Mouse (Mus musculus): Measurements from ENCODE around the gene Gm49384. TPM values are rescaled to one million over a fixed set of nuclear protein-coding genes. Genes with fewer than 3 reads are reported as not detected.

Gm49384 gene
- polyA plus RNA-seq, 1 experiment from 2014 or later: 14.1 TPM

DNA sequence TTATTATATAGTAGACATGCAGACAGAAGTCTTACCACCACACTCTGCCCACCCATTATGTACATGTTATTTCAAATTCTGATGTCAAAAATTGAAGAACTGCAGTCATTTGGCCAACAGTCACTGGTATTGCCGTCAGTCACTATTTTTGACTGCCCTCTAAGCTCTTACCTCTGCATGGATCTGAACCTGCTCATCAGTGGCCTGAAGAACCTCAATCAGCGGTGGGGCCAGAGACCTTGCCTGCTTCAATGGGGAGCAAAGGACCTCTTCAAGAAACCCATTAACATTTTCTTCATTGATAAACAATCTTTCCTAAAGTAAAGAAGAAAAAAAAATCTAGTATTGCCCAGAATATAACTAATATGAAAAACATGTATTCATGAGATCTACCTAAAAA is 11.4 kb downstream of the Gm49384 start:
- no peaks in the 10 kb centered on the region for H3K27me3 ChIP-seq (ENCODE audit: control insufficient read depth, insufficient read depth, low read length)
- peaks cover 7% of the 10 kb centered on the region for H3K4me1 ChIP-seq (ENCODE audit: control insufficient read depth, insufficient read depth, low read length)
- H3K9me3 ChIP-seq (replicated peaks; ENCODE audit: control insufficient read depth, low read length): no peaks in the 10 kb centered on the region
- H3K4me2 ChIP-seq (ENCODE audit: low read depth, low read length): no peak overlapping the region
- 90% methylated on average over 2 of the region's 2 CpGs for WGBS
- no peak overlapping the region for H3K9ac ChIP-seq (ENCODE audit: low read length)
- H3K4me3 ChIP-seq (ENCODE audit: low read length): no peak overlapping the region
- ATAC-seq (replicated peaks; ENCODE audit: extremely low read depth, insufficient read depth, low FRiP score): no peak
- H3K27ac ChIP-seq (ENCODE audit: low read length): no peak overlapping the region
- peaks cover 9% of the 10 kb centered on the region; the same call in 1 of the 2 replicates for H3K36me3 ChIP-seq (ENCODE audit: control insufficient read depth, insufficient read depth)

DNA sequence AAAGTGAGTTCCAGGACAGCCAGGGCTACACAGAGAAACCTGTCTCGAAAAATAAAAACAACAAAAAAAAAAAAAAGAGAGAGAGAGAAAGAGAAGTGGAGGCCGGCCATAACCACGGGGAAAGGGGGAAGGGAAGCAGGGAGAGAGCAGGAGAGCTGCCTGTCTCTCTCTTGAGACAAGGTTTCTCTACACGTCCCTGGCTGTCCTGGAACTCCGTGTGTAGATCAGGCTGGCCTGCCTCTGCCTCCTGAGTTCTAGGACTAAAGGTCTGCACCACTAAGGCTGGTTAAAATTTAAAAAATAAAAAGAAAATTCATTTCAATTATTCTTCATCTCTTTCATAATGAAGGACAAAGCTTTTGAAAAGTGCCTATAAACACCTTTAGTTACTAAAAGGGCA is 12.7 kb downstream of the Gm49384 start:
- Histone ChIP-seq H3K27ac (ENCODE audit: low read length) (no peak overlapping the region), H3K9me3 (replicated peaks; ENCODE audit: control insufficient read depth, low read length) (no peaks in the 10 kb centered on the region), H3K4me2 (ENCODE audit: low read depth, low read length) (no peak overlapping the region), H3K36me3 (ENCODE audit: control insufficient read depth, insufficient read depth) (peaks cover 13% of the 10 kb centered on the region), H3K4me1 (ENCODE audit: control insufficient read depth, insufficient read depth, low read length) (peaks cover 14% of the 10 kb centered on the region), H3K4me3 (ENCODE audit: low read length) (no peak overlapping the region), H3K27me3 (ENCODE audit: control insufficient read depth, insufficient read depth, low read length) (no peaks in the 10 kb centered on the region), H3K9ac (ENCODE audit: low read length) (no peak overlapping the region)
- no peak for ATAC-seq (replicated peaks; ENCODE audit: extremely low read depth, insufficient read depth, low FRiP score)
- WGBS: 95% methylated on average over 5 of the region's 5 CpGs

DNA sequence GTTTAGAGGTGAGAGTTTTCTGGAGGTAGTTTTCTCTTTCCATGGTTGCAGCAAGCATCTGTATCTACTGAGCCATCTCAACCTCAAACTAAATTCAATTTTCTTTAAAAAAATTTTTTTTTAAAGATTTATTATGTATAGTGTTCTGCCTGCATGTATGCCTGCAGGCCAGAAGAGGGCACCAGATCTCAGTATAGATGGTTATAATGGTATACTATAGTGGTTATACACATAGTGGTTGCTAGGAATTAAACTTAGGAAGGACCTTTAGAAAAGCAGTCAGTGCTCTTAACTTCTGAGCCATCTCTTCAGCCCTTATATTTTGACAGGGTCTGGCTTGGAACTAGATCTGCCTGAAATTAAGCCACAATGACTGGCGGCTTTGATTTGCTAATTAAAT is 13.5 kb downstream of the Gm49384 start:
- H3K4me1 ChIP-seq (ENCODE audit: control insufficient read depth, insufficient read depth, low read length): peaks cover 12% of the 10 kb centered on the region
- no peak overlapping the region for H3K4me2 ChIP-seq (ENCODE audit: low read depth, low read length)
- peaks cover 13% of the 10 kb centered on the region for H3K36me3 ChIP-seq (ENCODE audit: control insufficient read depth, insufficient read depth)
- 97% methylated on average over 1 of the region's 1 CpGs for WGBS
- H3K27me3 ChIP-seq (ENCODE audit: control insufficient read depth, insufficient read depth, low read length): no peaks in the 10 kb centered on the region
- H3K27ac ChIP-seq (ENCODE audit: low read length): peak overlapping the region; percentile 54
- H3K4me3 ChIP-seq (ENCODE audit: low read length): no peak overlapping the region
- H3K9me3 ChIP-seq (replicated peaks; ENCODE audit: control insufficient read depth, low read length): no peaks in the 10 kb centered on the region
- no peak for ATAC-seq (replicated peaks; ENCODE audit: extremely low read depth, insufficient read depth, low FRiP score)
- no peak overlapping the region for H3K9ac ChIP-seq (ENCODE audit: low read length)

GRCm38 (mm10) chr12:69190074-69190473 is 14.0 kb downstream of the Gm49384 start:
- Histone ChIP-seq H3K4me3 (ENCODE audit: low read length) (no peak overlapping the region), H3K4me2 (ENCODE audit: low read depth, low read length) (no peak overlapping the region), H3K27ac (ENCODE audit: low read length) (peak overlapping the region; percentile 54), H3K36me3 (ENCODE audit: control insufficient read depth, insufficient read depth) (peaks cover 13% of the 10 kb centered on the region), H3K4me1 (ENCODE audit: control insufficient read depth, insufficient read depth, low read length) (peaks cover 14% of the 10 kb centered on the region), H3K9ac (ENCODE audit: low read length) (no peak overlapping the region), H3K9me3 (replicated peaks; ENCODE audit: control insufficient read depth, low read length) (no peaks in the 10 kb centered on the region), H3K27me3 (ENCODE audit: control insufficient read depth, insufficient read depth, low read length) (no peaks in the 10 kb centered on the region)
- WGBS: 61% methylated on average over 9 of the region's 9 CpGs
- peak; percentile 64; the same call in 1 of the 2 replicates for ATAC-seq (replicated peaks; ENCODE audit: extremely low read depth, insufficient read depth, low FRiP score)

- Histone ChIP-seq H3K4me2 (ENCODE audit: low read depth, low read length) (peak overlapping the region; percentile 30; the same call in 1 of the 2 replicates), H3K9me3 (replicated peaks; ENCODE audit: control insufficient read depth, low read length) (no peaks in the 10 kb centered on the region), H3K4me3 (ENCODE audit: low read length) (no peak overlapping the region), H3K27ac (ENCODE audit: low read length) (peak overlapping the region; percentile 31), H3K27me3 (ENCODE audit: control insufficient read depth, insufficient read depth, low read length) (no peaks in the 10 kb centered on the region), H3K4me1 (ENCODE audit: control insufficient read depth, insufficient read depth, low read length) (peaks cover 22% of the 10 kb centered on the region), H3K9ac (ENCODE audit: low read length) (0 out of 2 replicates have a peak overlapping the region, but pooled peaks have one; percentile 9), H3K36me3 (ENCODE audit: control insufficient read depth, insufficient read depth) (peaks cover 13% of the 10 kb centered on the region)
- ATAC-seq (replicated peaks; ENCODE audit: extremely low read depth, insufficient read depth, low FRiP score): no peak
- 58% methylated on average over 5 of the region's 5 CpGs for WGBS
Measured at GRCm38 (mm10) chr12:69186811-69187471, 17.1 kb downstream of the Gm49384 start.

- 71% methylated on average over 7 of the region's 7 CpGs for WGBS
- Histone ChIP-seq H3K4me2 (ENCODE audit: low read depth, low read length) (peak overlapping the region; percentile 91), H3K27me3 (ENCODE audit: control insufficient read depth, insufficient read depth, low read length) (no peaks in the 10 kb centered on the region), H3K36me3 (ENCODE audit: control insufficient read depth, insufficient read depth) (peaks cover 15% of the 10 kb centered on the region), H3K9me3 (replicated peaks; ENCODE audit: control insufficient read depth, low read length) (no peaks in the 10 kb centered on the region), H3K4me1 (ENCODE audit: control insufficient read depth, insufficient read depth, low read length) (peaks cover 22% of the 10 kb centered on the region), H3K27ac (ENCODE audit: low read length) (peak overlapping the region; percentile 90), H3K9ac (ENCODE audit: low read length) (peak overlapping the region; percentile 82), H3K4me3 (ENCODE audit: low read length) (peak overlapping the region; percentile 92)
- ATAC-seq (replicated peaks; ENCODE audit: extremely low read depth, insufficient read depth, low FRiP score): no peak
Measured at GRCm38 (mm10) chr12:69185371-69185770, 18.7 kb downstream of the Gm49384 start.

DNA sequence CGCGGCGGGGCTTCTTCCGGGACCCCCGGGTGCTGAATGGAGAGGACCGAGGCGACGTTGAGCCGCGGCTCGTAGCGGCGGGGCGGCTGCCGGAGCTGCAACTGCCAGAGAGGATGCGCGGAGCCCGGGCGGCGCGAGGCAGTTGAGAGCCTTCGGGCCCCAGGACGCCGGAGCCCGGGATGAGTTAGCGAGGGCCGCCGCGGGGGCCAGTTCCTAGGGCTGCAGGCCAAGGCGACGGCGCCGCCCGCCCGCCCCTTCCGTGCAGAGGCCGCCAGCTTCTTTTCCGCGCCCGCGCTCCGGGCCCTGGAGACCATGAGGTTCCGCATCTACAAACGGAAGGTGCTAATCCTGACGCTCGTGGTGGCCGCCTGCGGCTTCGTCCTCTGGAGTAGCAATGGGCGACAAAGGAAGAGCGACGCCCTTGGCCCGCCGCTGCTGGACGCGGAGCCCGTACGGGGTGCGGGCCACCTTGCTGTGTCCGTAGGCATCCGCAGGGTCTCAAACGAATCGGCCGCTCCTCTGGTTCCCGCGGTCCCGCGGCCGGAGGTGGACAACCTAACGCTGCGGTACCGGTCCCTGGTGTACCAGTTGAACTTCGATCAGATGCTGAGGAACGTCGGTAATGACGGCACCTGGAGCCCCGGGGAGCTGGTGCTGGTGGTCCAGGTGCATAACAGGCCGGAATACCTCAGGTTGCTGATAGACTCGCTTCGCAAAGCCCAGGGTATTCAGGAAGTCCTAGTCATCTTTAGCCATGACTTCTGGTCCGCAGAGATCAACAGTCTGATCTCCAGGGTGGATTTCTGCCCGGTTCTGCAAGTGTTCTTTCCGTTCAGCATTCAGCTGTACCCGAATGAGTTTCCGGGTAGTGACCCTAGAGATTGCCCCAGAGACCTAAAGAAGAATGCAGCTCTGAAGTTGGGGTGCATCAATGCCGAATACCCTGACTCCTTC is 19.4 kb downstream of the Gm49384 start:
- WGBS: 2% methylated on average over 78 of the region's 86 CpGs
- peaks cover 15% of the 10 kb centered on the region for H3K36me3 ChIP-seq (ENCODE audit: control insufficient read depth, insufficient read depth)
- peak overlapping the region; percentile 91 for H3K4me2 ChIP-seq (ENCODE audit: low read depth, low read length)
- H3K4me1 ChIP-seq (ENCODE audit: control insufficient read depth, insufficient read depth, low read length): peaks cover 22% of the 10 kb centered on the region
- peak overlapping the region; percentile 90 for H3K27ac ChIP-seq (ENCODE audit: low read length)
- no peaks in the 10 kb centered on the region for H3K27me3 ChIP-seq (ENCODE audit: control insufficient read depth, insufficient read depth, low read length)
- peak; percentile 73 for ATAC-seq (replicated peaks; ENCODE audit: extremely low read depth, insufficient read depth, low FRiP score)
- H3K4me3 ChIP-seq (ENCODE audit: low read length): peak overlapping the region; percentile 92
- H3K9me3 ChIP-seq (replicated peaks; ENCODE audit: control insufficient read depth, low read length): no peaks in the 10 kb centered on the region
- H3K9ac ChIP-seq (ENCODE audit: low read length): peak overlapping the region; percentile 82

DNA sequence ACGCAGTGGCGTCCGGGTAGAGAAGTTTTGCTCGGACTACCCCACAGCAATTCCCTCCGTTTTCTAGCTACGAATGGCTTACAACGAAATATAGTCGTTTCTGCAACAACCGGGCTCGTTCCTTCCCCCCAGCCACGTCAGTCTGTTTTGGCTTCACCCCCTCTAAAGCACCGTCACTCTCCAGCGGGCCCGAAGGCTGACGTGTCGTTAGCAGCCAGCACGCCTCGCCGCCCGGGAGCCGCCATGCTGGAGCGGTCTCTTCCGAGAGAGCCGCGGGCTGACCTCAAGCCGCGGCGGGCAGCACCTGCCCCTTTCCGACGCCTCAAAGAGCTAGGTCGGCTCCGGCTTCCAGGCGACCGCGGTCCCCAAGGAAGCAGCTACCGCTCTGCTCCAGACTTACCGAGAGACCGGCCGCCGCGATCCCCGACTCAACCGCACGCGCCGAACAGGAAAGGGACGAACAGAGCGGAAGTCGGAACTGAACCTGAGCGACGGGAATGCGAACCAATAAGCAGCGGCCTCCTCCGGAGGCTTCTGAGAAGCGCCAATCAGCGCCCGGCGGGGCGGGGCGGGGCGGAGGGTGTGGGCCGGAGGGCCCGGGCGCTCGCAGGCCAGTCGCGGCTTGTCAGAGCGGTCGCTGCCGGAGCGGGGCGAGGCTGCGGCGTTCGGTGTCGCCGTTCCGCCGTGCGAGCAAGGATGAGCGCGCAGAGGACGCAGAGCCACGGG is 20.3 kb downstream of the Gm49384 start, which contains the start of the genes Rpl36al and Mgat2:
Gene Rpl36al, minus strand, starts transcription at position 501 of the 726 bp plus-strand sequence.
Gene Mgat2, plus strand, starts transcription at position 575 of the 726 bp plus-strand sequence.
- H3K27ac ChIP-seq (ENCODE audit: low read length): peak within 1 kb of the TSS; percentile 90
- peak within 1 kb of the TSS; percentile 90 for H3K9ac ChIP-seq (ENCODE audit: low read length)
- peak within 1 kb of the TSS; percentile 91 for H3K4me2 ChIP-seq (ENCODE audit: low read depth, low read length)
- H3K4me3 ChIP-seq (ENCODE audit: low read length): peak within 1 kb of the TSS; percentile 92
- peaks cover 22% of the 10 kb centered on the region for H3K4me1 ChIP-seq (ENCODE audit: control insufficient read depth, insufficient read depth, low read length)
- H3K9me3 ChIP-seq (replicated peaks; ENCODE audit: control insufficient read depth, low read length): no peaks in the 10 kb centered on the region
- WGBS: under 1% methylated on average over 84 of the region's 84 CpGs
- no peaks in the 10 kb centered on the region for H3K27me3 ChIP-seq (ENCODE audit: control insufficient read depth, insufficient read depth, low read length)
- peaks cover 15% of the 10 kb centered on the region for H3K36me3 ChIP-seq (ENCODE audit: control insufficient read depth, insufficient read depth)
- peak; percentile 98 for ATAC-seq (replicated peaks; ENCODE audit: extremely low read depth, insufficient read depth, low FRiP score)

Data from heart, embryonic 16.5 days (tissue).